Mouse (Mus musculus) heart, postnatal 0 days (tissue): ENCODE results near the gene Aco1.

Experiments
- CTCF ChIP-seq: IDR thresholded peaks from 2 replicates; pipeline ENCODE4 v1.5.1; 2016; ENCODE audit warnings: antibody characterized with exemption, control low read depth, low read depth
- EP300 ChIP-seq: IDR thresholded peaks from 2 replicates; pipeline ENCODE4 v1.6.1; 2016; ENCODE audit warnings: antibody characterized with exemption, low read depth

DNA sequence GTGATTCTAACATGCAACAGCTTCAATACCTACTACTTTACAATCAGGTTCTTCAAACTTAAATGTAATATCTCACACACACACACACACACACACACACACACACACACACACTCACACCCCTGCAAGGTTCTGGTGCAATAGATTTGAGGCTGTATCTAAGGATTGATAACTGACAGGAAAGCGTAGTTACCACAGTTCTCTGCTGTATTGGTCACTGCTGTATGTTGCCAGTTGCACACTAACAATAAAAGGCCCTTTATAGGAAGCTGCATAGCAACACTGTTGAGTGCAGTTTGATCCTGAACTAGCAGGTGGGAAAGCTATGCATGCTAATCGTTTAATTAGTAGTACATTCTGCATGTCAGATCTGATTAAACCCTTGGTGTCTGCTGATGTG is 52.5 kb downstream of the Aco1 start:
- no peak for TF ChIP-seq EP300
- TF ChIP-seq CTCF: no peak
